Mouse (Mus musculus) midbrain, embryonic 12.5 days (tissue): ENCODE results near the gene Gm42417. TPM values are rescaled to one million over a fixed set of nuclear protein-coding genes. Genes with fewer than 3 reads are reported as not detected.

ENCODE experiments used
- ATAC-seq: fragments of 200-750 bp; cut with Nextera tagmentation; 2 replicates; pipeline ENCODE4 v1.8.0; 2017; ENCODE audit warnings: low read depth, moderate TSS enrichment, moderate library complexity; ENCODE audit not compliant: low FRiP score
- H3K27ac ChIP-seq: fragments of 300-500 bp; sonication (generic); replicated peaks from 2 replicates; pipeline ENCODE4 v1.5.1; 2016; ENCODE audit warnings: mild to moderate bottlenecking
- H3K27me3 ChIP-seq: fragments of 300-500 bp; sonication (generic); 2 replicates; pipeline ENCODE4 v1.6.1; 2016; ENCODE audit warnings: mild to moderate bottlenecking
- H3K36me3 ChIP-seq: fragments of 300-500 bp; sonication (generic); 2 replicates; pipeline ENCODE4 v1.6.1; 2016
- H3K4me1 ChIP-seq: fragments of 300-500 bp; sonication (generic); 2 replicates; pipeline ENCODE4 v1.6.1; 2016
- H3K4me2 ChIP-seq: fragments of 300-500 bp; sonication (generic); replicated peaks from 2 replicates; pipeline ENCODE4 v1.6.1; 2016; ENCODE audit warnings: mild to moderate bottlenecking, moderate library complexity
- H3K4me3 ChIP-seq: fragments of 300-500 bp; sonication (generic); 2 replicates; pipeline ENCODE4 v1.5.1; 2016; ENCODE audit warnings: mild to moderate bottlenecking
- H3K9ac ChIP-seq: fragments of 300-500 bp; sonication (generic); replicated peaks from 2 replicates; pipeline ENCODE4 v1.6.1; 2016; ENCODE audit warnings: mild to moderate bottlenecking, moderate library complexity
- H3K9me3 ChIP-seq: fragments of 300-500 bp; sonication (generic); 2 replicates; pipeline ENCODE4 v1.6.1; 2016; ENCODE audit warnings: mild to moderate bottlenecking
- WGBS: fragments of 180-500 bp; shearing (Covaris S2); methylation state at CpG from one replicate; pipeline ENCODE4 v1.1.7; 2016; 5-methylcytosine and 5-hydroxymethylcytosine counted together
- polyA plus RNA-seq: library from polyadenylated mRNA; unstranded; fragments of >200 nt; fragmentation: Nextera tagmentation; extraction: Ambion mirVana; gene quantifications from 2 replicates; pipeline ENCODE4 v1.2.1, GENCODE M21; 2016

The Gm42417 gene
- polyA plus RNA-seq, 1 experiment from 2014 or later: not detected

DNA sequence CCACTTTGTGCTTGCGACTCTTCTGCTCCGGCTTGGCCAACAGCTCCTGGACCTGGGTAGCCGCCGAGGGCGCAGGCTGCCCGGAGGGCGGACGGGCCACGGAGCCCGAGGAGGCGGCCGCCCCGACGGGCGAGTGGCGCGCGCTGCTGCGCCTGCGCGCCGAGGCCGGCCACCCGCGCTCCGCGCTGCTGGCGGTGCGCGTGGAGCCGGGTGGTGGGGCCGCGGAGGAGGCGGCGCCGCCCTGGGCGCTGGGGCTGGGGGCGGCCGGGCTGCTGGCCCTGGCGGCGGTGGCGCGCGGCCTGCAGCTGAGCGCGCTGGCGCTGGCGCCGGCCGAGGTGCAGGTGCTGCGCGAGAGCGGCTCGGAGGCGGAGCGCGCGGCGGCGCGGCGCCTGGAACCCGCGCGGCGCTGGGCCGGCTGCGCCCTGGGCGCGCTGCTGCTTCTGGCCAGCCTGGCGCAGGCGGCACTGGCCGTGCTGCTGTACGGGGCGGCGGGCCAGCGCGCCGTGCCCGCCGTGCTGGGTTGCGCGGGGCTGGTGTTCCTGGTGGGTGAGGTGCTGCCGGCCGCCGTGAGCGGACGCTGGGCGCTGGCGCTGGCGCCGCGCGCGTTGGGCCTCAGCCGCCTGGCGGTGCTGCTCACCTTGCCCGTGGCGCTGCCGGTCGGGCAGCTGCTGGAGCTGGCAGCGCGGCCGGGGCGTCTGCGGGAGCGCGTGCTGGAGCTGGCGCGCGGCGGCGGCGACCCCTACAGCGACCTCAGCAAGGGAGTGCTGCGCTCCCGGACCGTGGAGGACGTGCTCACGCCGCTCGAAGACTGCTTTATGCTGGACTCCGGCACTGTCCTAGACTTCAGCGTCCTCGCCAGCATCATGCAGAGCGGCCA, 26.9 kb downstream of the Gm42417 start:
- H3K27ac ChIP-seq: peak overlapping the region; percentile 99
- H3K4me2 ChIP-seq: peak overlapping the region; percentile 92
- H3K4me3 ChIP-seq: peak overlapping the region; percentile 96
- peaks cover 33% of the 10 kb centered on the region for H3K4me1 ChIP-seq
- peaks cover 17% of the 10 kb centered on the region for H3K36me3 ChIP-seq
- WGBS: under 1% methylated on average over 70 of the region's 126 CpGs
- H3K9ac ChIP-seq: peak overlapping the region; percentile 92
- no peaks in the 10 kb centered on the region for H3K27me3 ChIP-seq
- ATAC-seq: peak; percentile 75
- H3K9me3 ChIP-seq: peaks cover 3% of the 10 kb centered on the region; the same call in 1 of the 2 replicates

DNA sequence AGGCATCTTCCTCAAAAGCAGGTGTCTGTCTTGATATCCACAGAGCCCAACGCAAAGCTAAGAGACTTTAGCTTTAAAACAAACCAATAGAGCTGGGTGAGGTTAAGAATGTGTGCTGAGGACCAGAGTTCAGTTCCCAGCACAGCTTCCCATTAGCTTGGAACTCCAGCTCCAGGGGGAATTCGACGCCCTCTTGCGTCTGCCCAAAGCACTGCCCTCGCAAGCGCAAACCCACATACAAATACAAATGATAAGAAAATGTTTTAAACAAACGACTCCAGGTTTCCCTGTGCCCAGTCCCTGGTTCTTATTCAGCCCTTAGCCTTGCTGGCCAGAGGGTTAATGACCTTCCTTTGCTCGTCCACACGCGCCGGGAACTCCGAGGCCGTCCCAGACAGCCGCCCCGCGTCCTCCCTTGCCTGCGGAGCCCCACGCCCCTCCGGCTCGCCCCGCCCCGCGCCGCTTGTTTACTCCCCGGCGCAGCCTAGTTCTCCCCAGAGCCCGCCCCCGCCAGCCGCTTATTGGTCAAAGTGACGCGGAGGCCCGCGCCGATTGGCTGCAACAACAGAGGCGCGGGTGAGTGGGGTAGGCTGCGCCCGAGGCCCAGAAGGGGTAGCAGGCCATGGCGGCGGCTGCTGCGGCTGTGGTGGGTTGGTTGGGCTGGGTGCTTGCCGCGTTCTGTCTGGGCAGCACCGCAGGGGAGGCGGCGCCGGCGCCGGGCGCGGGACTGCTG, 27.8 kb downstream of the Gm42417 start, which contains the start of gene Cnnm3:
TSS of gene Cnnm3 (plus strand) at position 579 of the 733 bp plus-strand sequence.
- Histone ChIP-seq H3K4me3 (peak within 1 kb of the TSS; percentile 96), H3K27me3 (no peaks in the 10 kb centered on the region), H3K36me3 (peaks cover 15% of the 10 kb centered on the region), H3K9me3 (peaks cover 3% of the 10 kb centered on the region; the same call in 1 of the 2 replicates), H3K27ac (peak within 1 kb of the TSS; percentile 99), H3K4me1 (peaks cover 33% of the 10 kb centered on the region), H3K9ac (peak within 1 kb of the TSS; percentile 92), H3K4me2 (peak within 1 kb of the TSS; percentile 92)
- ATAC-seq: peak; percentile 98
- 2% methylated on average over 50 of the region's 51 CpGs for WGBS

- 90% methylated on average over 5 of the region's 5 CpGs for WGBS
- no peak for ATAC-seq
- no peaks in the 10 kb centered on the region for H3K27me3 ChIP-seq
Observed at GRCm38 (mm10) chr1:36508238-36508637, 31.0 kb downstream of the Gm42417 start.

GRCm38 (mm10) chr1:36501261-36501660, 38.0 kb downstream of the Gm42417 start:
- Histone ChIP-seq H3K9ac (no peak overlapping the region), H3K9me3 (no peaks in the 10 kb centered on the region), H3K4me1 (no peaks in the 10 kb centered on the region), H3K4me2 (no peak overlapping the region), H3K36me3 (peaks cover 17% of the 10 kb centered on the region; the same call in 1 of the 2 replicates), H3K27me3 (no peaks in the 10 kb centered on the region), H3K27ac (no peak overlapping the region), H3K4me3 (no peak overlapping the region)
- WGBS: 1% methylated on average over 3 of the region's 3 CpGs
- no peak for ATAC-seq

More at GRCm38 (mm10) chr1:36508238-36508637, 31.0 kb downstream of the Gm42417 start:
- Histone ChIP-seq H3K4me2 (no peak overlapping the region), H3K27ac (no peak overlapping the region), H3K9ac (no peak overlapping the region), H3K4me1 (peaks cover 6% of the 10 kb centered on the region), H3K36me3 (peaks cover 13% of the 10 kb centered on the region; the same call in 1 of the 2 replicates), H3K9me3 (peaks cover 3% of the 10 kb centered on the region; the same call in 1 of the 2 replicates), H3K4me3 (no peak overlapping the region)

- Histone ChIP-seq H3K9me3 (no peaks in the 10 kb centered on the region), H3K4me1 (no peaks in the 10 kb centered on the region), H3K4me2 (no peak overlapping the region), H3K4me3 (no peak overlapping the region), H3K27me3 (no peaks in the 10 kb centered on the region), H3K9ac (no peak overlapping the region), H3K36me3 (peaks cover 13% of the 10 kb centered on the region; the same call in 1 of the 2 replicates), H3K27ac (no peak overlapping the region)
- WGBS: 86% methylated on average over 2 of the region's 2 CpGs
- no peak for ATAC-seq
Observed at GRCm38 (mm10) chr1:36497312-36497711, 41.9 kb downstream of the Gm42417 start.

- Histone ChIP-seq H3K36me3 (peaks cover 13% of the 10 kb centered on the region; the same call in 1 of the 2 replicates), H3K4me1 (no peaks in the 10 kb centered on the region), H3K4me2 (no peak overlapping the region), H3K27ac (no peak overlapping the region), H3K9ac (no peak overlapping the region), H3K27me3 (no peaks in the 10 kb centered on the region), H3K4me3 (no peak overlapping the region), H3K9me3 (no peaks in the 10 kb centered on the region)
- ATAC-seq: no peak
- 67% methylated on average over 2 of the region's 2 CpGs for WGBS
Observed at GRCm38 (mm10) chr1:36496719-36497118, 42.5 kb downstream of the Gm42417 start.

- H3K9ac ChIP-seq: no peak overlapping the region
- 79% methylated on average over 6 of the region's 6 CpGs for WGBS
- H3K4me2 ChIP-seq: no peak overlapping the region
- no peak for ATAC-seq
- H3K4me1 ChIP-seq: no peaks in the 10 kb centered on the region
- no peak overlapping the region for H3K27ac ChIP-seq
- no peaks in the 10 kb centered on the region; the same call in 1 of the 2 replicates for H3K36me3 ChIP-seq
- no peaks in the 10 kb centered on the region for H3K9me3 ChIP-seq
- H3K27me3 ChIP-seq: no peaks in the 10 kb centered on the region
- no peak overlapping the region for H3K4me3 ChIP-seq
Observed at GRCm38 (mm10) chr1:36493299-36493698, 45.9 kb downstream of the Gm42417 start.

- no peak overlapping the region for H3K27ac ChIP-seq
- WGBS: 50% methylated on average over 9 of the region's 9 CpGs
- H3K9me3 ChIP-seq: no peaks in the 10 kb centered on the region
- ATAC-seq: 0 out of 2 replicates have a peak, but pooled peaks have one; percentile 44
- H3K27me3 ChIP-seq: no peaks in the 10 kb centered on the region
- H3K36me3 ChIP-seq: no peaks in the 10 kb centered on the region
- H3K4me1 ChIP-seq: no peaks in the 10 kb centered on the region
- H3K4me3 ChIP-seq: no peak overlapping the region
- no peak overlapping the region for H3K4me2 ChIP-seq
- H3K9ac ChIP-seq: no peak overlapping the region
Observed at GRCm38 (mm10) chr1:36492416-36493139, 46.7 kb downstream of the Gm42417 start.

- ATAC-seq: no peak
- WGBS: 72% methylated on average over 6 of the region's 6 CpGs
Observed at GRCm38 (mm10) chr1:36489661-36490060, 49.6 kb downstream of the Gm42417 start.

GRCm38 (mm10) chr1:36487111-36487510, 52.1 kb downstream of the Gm42417 start:
- WGBS: 53% methylated on average over 9 of the region's 9 CpGs
- Histone ChIP-seq H3K9ac (no peak overlapping the region), H3K4me2 (no peak overlapping the region)

More at GRCm38 (mm10) chr1:36489661-36490060, 49.6 kb downstream of the Gm42417 start:
- Histone ChIP-seq H3K27ac (no peak overlapping the region), H3K27me3 (no peaks in the 10 kb centered on the region), H3K9me3 (no peaks in the 10 kb centered on the region), H3K4me3 (no peak overlapping the region), H3K36me3 (no peaks in the 10 kb centered on the region), H3K9ac (no peak overlapping the region), H3K4me2 (no peak overlapping the region), H3K4me1 (no peaks in the 10 kb centered on the region)

DNA sequence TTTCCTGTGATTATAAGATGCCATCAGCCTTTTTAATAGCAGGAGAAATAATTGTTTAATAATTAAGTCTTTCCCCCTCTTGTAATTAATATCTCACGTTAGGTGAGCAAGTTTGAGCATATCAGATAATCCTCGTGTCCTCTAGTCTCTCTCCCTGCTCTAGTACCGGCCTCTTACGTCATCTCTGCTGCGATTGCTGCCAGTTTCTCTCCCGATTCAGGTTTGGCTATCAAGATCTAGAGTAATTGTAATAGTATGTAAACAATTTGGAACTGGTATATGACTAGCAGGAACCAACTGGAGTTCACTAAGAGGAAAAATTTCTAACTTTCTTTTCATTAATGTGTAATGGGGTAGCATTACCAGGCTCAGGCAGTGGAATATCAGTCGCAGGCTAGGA, 54.1 kb downstream of the Gm42417 start:
- Histone ChIP-seq H3K4me2 (no peak overlapping the region), H3K36me3 (no peaks in the 10 kb centered on the region), H3K27me3 (no peaks in the 10 kb centered on the region), H3K9ac (no peak overlapping the region), H3K4me3 (no peak overlapping the region), H3K9me3 (no peaks in the 10 kb centered on the region), H3K4me1 (no peaks in the 10 kb centered on the region), H3K27ac (no peak overlapping the region)
- 90% methylated on average over 7 of the region's 7 CpGs for WGBS
- no peak for ATAC-seq

More at GRCm38 (mm10) chr1:36487111-36487510, 52.1 kb downstream of the Gm42417 start:
- Histone ChIP-seq H3K4me3 (no peak overlapping the region), H3K36me3 (no peaks in the 10 kb centered on the region), H3K9me3 (no peaks in the 10 kb centered on the region), H3K27me3 (no peaks in the 10 kb centered on the region), H3K27ac (no peak overlapping the region), H3K4me1 (no peaks in the 10 kb centered on the region)
- no peak for ATAC-seq
